Mouse (Mus musculus) heart, embryonic 10.5 days (tissue): ENCODE measurements around the gene Lrrc74b. TPM values are rescaled to one million over a fixed set of nuclear protein-coding genes. Genes with fewer than 3 reads are reported as not detected.

Source experiments
- DNase-seq: peaks from one replicate; pipeline ENCODE4 v3.0.0-alpha.2; 2017; ENCODE audit warnings: low spot score
- H3K27ac ChIP-seq: fragments of 300-500 bp; sonication (generic); 2 replicates; pipeline ENCODE4 v1.5.1; 2016; ENCODE audit warnings: mild to moderate bottlenecking
- H3K27me3 ChIP-seq: fragments of 300-500 bp; sonication (generic); 2 replicates; pipeline ENCODE4 v1.6.1; 2016; ENCODE audit warnings: mild to moderate bottlenecking; ENCODE audit not compliant: poor library complexity, insufficient read depth, severe bottlenecking
- H3K36me3 ChIP-seq: fragments of 300-500 bp; sonication (generic); 2 replicates; pipeline ENCODE4 v1.6.1; 2016; ENCODE audit warnings: mild to moderate bottlenecking, moderate library complexity
- H3K4me1 ChIP-seq: fragments of 300-500 bp; sonication (generic); 2 replicates; pipeline ENCODE4 v1.6.1; 2016; ENCODE audit warnings: mild to moderate bottlenecking
- H3K4me3 ChIP-seq: fragments of 300-500 bp; sonication (generic); 2 replicates; pipeline ENCODE4 v1.5.1; 2016; ENCODE audit warnings: mild to moderate bottlenecking, moderate library complexity
- H3K9me3 ChIP-seq: fragments of 300-500 bp; sonication (generic); 2 replicates; pipeline ENCODE4 v1.6.1; 2016; ENCODE audit warnings: mild to moderate bottlenecking, moderate library complexity
- WGBS: fragments of 180-500 bp; shearing (Covaris S2); methylation state at CpG from one replicate; pipeline ENCODE4 v1.1.7; 2016; 5-methylcytosine and 5-hydroxymethylcytosine counted together
- polyA plus RNA-seq: library from polyadenylated mRNA; unstranded; fragments of >200 nt; fragmentation: Nextera tagmentation; extraction: Ambion mirVana; gene quantifications from 2 replicates; pipeline ENCODE4 v1.2.1, GENCODE M21; 2016

Gene Lrrc74b
- polyA plus RNA-seq, result 0.12 and 0.26 TPM in 2 replicates

GRCm38 (mm10) chr16:17561128-17561750 is at the start of gene Lrrc74b:
TSS of gene Lrrc74b (minus strand) at chr16:17561247.
- H3K4me1 ChIP-seq, result peaks cover 46% of the 10 kb centered on the region
- no peaks in the 10 kb centered on the region for H3K9me3 ChIP-seq
- 1% methylated on average over 22 of the region's 22 CpGs for WGBS
- peak within 1 kb of the TSS; percentile 57 for H3K4me3 ChIP-seq
- no peaks in the 10 kb centered on the region for H3K36me3 ChIP-seq
- DNase-seq, result peak; percentile 95
- H3K27ac ChIP-seq, result peak within 1 kb of the TSS; percentile 79
- peaks cover 25% of the 10 kb centered on the region; the same call in 1 of the 2 replicates for H3K27me3 ChIP-seq

DNA sequence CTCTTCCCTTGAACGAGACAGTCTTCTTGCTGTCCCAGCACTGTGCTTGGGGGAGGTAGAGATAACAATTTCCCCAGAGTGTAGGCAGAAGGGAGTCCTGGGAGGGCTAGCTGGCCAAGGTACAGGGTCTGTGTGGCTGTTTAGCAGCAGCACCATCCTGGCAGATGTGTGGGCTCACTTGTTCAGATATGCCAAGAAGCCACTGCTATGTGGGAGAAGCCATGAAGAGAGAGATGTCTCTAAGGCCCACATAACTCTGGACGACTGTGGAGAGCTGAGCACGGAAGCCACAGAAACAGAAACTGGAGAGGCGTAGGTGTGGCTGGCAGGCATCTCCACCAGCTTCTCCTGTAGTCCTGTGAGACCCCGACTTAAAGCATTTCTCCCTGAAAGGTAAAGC is 44.6 kb upstream of the Lrrc74b start:
- no peaks in the 10 kb centered on the region for H3K36me3 ChIP-seq
- H3K4me3 ChIP-seq, result no peak overlapping the region
- WGBS, result 64% methylated on average over 5 of the region's 5 CpGs
- H3K4me1 ChIP-seq, result no peaks in the 10 kb centered on the region
- H3K27ac ChIP-seq, result no peak overlapping the region
- no peak for DNase-seq
- H3K27me3 ChIP-seq, result no peaks in the 10 kb centered on the region
- no peaks in the 10 kb centered on the region for H3K9me3 ChIP-seq

DNA sequence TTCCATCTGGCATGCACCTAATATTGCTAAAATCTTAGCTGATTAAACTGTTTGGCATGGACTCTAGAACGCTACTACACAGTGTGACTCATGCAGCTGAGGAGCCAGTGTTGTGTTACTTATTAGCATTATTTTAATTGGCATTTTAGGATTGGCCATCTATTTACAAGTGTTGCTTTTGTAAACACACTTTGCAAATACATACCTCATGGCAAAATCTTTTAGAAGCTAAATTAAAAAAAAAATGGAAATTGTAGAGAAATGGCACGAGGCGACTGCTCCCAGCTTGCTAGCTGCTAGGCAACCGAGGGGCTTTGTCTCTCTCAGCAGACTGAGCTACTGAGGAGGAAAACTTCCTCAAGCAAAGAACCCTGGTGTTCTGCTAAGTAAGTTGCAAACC is 43.9 kb upstream of the Lrrc74b start:
- no peaks in the 10 kb centered on the region for H3K27me3 ChIP-seq
- 82% methylated on average over 4 of the region's 4 CpGs for WGBS
- no peak for DNase-seq
- H3K9me3 ChIP-seq, result no peaks in the 10 kb centered on the region
- H3K27ac ChIP-seq, result no peak overlapping the region
- no peak overlapping the region for H3K4me3 ChIP-seq
- H3K36me3 ChIP-seq, result no peaks in the 10 kb centered on the region
- H3K4me1 ChIP-seq, result no peaks in the 10 kb centered on the region

GRCm38 (mm10) chr16:17600944-17601562 is 40.0 kb upstream of the Lrrc74b start:
- no peak overlapping the region for H3K27ac ChIP-seq
- H3K9me3 ChIP-seq, result no peaks in the 10 kb centered on the region
- no peak for DNase-seq
- no peaks in the 10 kb centered on the region for H3K36me3 ChIP-seq
- H3K4me3 ChIP-seq, result no peak overlapping the region
- H3K27me3 ChIP-seq, result no peaks in the 10 kb centered on the region
- H3K4me1 ChIP-seq, result no peaks in the 10 kb centered on the region
- WGBS, result 55% methylated on average over 3 of the region's 3 CpGs

DNA sequence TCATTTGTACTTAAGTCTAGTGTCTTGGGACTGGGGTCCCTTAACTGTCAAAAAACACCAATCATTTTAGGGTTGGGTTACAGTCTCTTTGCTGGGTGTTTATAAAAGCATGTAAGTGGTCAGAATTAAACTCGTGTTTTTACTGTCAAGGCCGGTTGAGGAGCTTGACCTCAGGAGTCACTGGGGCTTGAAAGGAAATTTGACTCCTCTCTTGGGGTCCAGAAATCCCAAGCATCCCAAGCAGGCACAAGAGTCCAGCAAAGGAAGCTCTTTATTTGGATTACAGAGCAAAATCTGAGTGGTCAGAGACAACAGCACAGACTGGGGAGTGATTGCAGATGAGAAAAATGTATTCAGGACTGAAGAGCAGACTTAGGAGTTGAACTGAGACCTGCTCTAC is 29.7 kb upstream of the Lrrc74b start:
- no peak for DNase-seq
- peaks cover 10% of the 10 kb centered on the region; the same call in 1 of the 2 replicates for H3K9me3 ChIP-seq
- 30% methylated on average over 2 of the region's 2 CpGs for WGBS
- no peaks in the 10 kb centered on the region for H3K4me1 ChIP-seq
- no peaks in the 10 kb centered on the region for H3K36me3 ChIP-seq
- no peaks in the 10 kb centered on the region for H3K27me3 ChIP-seq
- H3K27ac ChIP-seq, result no peak overlapping the region
- no peak overlapping the region for H3K4me3 ChIP-seq

GRCm38 (mm10) chr16:17584555-17584954 is 23.5 kb upstream of the Lrrc74b start:
- WGBS, result 87% methylated on average over 7 of the region's 7 CpGs
- H3K9me3 ChIP-seq, result peaks cover 9% of the 10 kb centered on the region; the same call in 1 of the 2 replicates
- no peak for DNase-seq
- H3K36me3 ChIP-seq, result no peaks in the 10 kb centered on the region
- H3K4me3 ChIP-seq, result no peak overlapping the region
- no peaks in the 10 kb centered on the region for H3K4me1 ChIP-seq
- no peak overlapping the region for H3K27ac ChIP-seq
- H3K27me3 ChIP-seq, result no peaks in the 10 kb centered on the region

- no peak within 1 kb of the TSS for H3K4me3 ChIP-seq
- 23% methylated on average over 8 of the region's 8 CpGs for WGBS
- no peak for DNase-seq
- H3K27me3 ChIP-seq, result peaks cover 7% of the 10 kb centered on the region; the same call in 1 of the 2 replicates
- H3K36me3 ChIP-seq, result no peaks in the 10 kb centered on the region
- no peaks in the 10 kb centered on the region for H3K4me1 ChIP-seq
- H3K9me3 ChIP-seq, result 0 out of 2 replicates have a peak, but pooled peaks cover 2% of the 10 kb centered on the region
- no peak within 1 kb of the TSS for H3K27ac ChIP-seq
These were observed 22.0 kb upstream of the Lrrc74b start, which contains the start of gene Slc7a4 for GRCm38 (mm10) chr16:17583064-17583463. TSS of gene Slc7a4 (minus strand) at chr16:17583214.

DNA sequence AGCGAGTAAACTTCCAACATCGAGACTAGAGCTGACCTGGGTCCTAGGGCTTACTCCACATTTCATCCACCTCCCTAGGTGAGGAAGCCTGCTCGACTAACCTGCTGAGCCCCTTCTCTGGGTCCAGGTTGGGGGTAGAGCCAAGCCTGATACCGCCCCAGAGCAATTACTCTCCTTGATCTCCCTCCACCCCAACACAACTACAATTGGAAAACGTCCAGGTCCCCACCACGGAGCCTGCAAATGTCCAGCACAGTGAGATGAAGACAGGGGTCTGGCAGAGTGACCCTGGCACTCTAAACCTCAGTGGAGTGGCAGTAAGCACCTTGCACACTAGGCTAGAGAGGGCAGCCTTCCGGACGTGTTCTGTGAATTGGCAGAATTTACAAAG is 15.8 kb upstream of the Lrrc74b start:
- Histone ChIP-seq H3K27ac (peak overlapping the region; percentile 69; the same call in 1 of the 2 replicates), H3K4me3 (peak overlapping the region; percentile 69), H3K36me3 (no peaks in the 10 kb centered on the region), H3K4me1 (peaks cover 9% of the 10 kb centered on the region), H3K9me3 (no peaks in the 10 kb centered on the region), H3K27me3 (peaks cover 67% of the 10 kb centered on the region)
- 20% methylated on average over 8 of the region's 8 CpGs for WGBS
- no peak for DNase-seq

- no peak for DNase-seq
- Histone ChIP-seq H3K9me3 (no peaks in the 10 kb centered on the region), H3K4me3 (peak overlapping the region; percentile 69), H3K36me3 (no peaks in the 10 kb centered on the region), H3K4me1 (peaks cover 9% of the 10 kb centered on the region), H3K27me3 (peaks cover 73% of the 10 kb centered on the region), H3K27ac (peak overlapping the region; percentile 69)
- 12% methylated on average over 45 of the region's 45 CpGs for WGBS
These were observed 15.1 kb upstream of the Lrrc74b start for GRCm38 (mm10) chr16:17575870-17576824.

- H3K27me3 ChIP-seq, result peaks cover 48% of the 10 kb centered on the region; the same call in 1 of the 2 replicates
- no peak overlapping the region for H3K4me3 ChIP-seq
- H3K36me3 ChIP-seq, result no peaks in the 10 kb centered on the region
- WGBS, result 27% methylated on average over 4 of the region's 4 CpGs
- peaks cover 14% of the 10 kb centered on the region for H3K4me1 ChIP-seq
- no peak overlapping the region for H3K27ac ChIP-seq
- no peak for DNase-seq
- H3K9me3 ChIP-seq, result no peaks in the 10 kb centered on the region
These were observed 5.1 kb upstream of the Lrrc74b start for GRCm38 (mm10) chr16:17566186-17566585.

- Histone ChIP-seq H3K4me1 (peaks cover 24% of the 10 kb centered on the region), H3K9me3 (no peaks in the 10 kb centered on the region), H3K4me3 (no peak overlapping the region), H3K27me3 (peaks cover 39% of the 10 kb centered on the region; the same call in 1 of the 2 replicates), H3K36me3 (no peaks in the 10 kb centered on the region), H3K27ac (no peak overlapping the region)
- 66% methylated on average over 3 of the region's 3 CpGs for WGBS
- no peak for DNase-seq
These were observed 3.7 kb upstream of the Lrrc74b start for GRCm38 (mm10) chr16:17564771-17565170.

GRCm38 (mm10) chr16:17564221-17564620 is 3.2 kb upstream of the Lrrc74b start:
- Histone ChIP-seq H3K36me3 (no peaks in the 10 kb centered on the region), H3K27me3 (peaks cover 34% of the 10 kb centered on the region; the same call in 1 of the 2 replicates), H3K4me1 (peaks cover 28% of the 10 kb centered on the region), H3K9me3 (no peaks in the 10 kb centered on the region), H3K27ac (no peak overlapping the region), H3K4me3 (no peak overlapping the region)
- DNase-seq, result no peak
- 62% methylated on average over 2 of the region's 2 CpGs for WGBS
